12 mouse cellular contexts compared by ENCODE assay signal in the genomic region with DNA sequence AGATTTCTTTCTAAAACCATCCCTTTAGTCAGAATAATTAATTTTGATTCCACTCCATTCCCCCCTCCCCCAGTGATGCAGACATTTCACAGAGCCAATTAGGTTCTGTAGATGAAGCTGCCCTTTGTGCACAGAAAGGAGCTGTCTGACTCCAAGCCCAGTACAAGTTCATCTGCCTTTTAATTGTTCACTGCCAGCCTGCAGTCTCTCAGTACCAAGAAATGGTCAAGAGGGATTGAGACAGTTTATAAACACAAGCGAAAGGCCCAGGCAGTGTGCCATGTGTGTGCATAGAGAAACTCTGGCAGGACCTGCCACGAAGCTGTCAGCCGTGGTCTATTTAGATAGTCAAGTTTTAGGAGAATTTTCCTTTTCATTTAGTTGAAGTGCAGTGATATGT.
DNase-seq lines count a peak whose midpoint lies in the region; ATAC-seq lines count a peak whose summit lies in the region.
"Had no signal": no experiment of that assay in that cellular context is flagged by ENCODE, and none has a peak within 500 bp of the region (broad histone marks: within the 10 kb centered on the region; RNA-seq: fewer than 3 reads in every experiment).

No protein-coding gene starts in this region.

- H3K27ac ChIP-seq in hindbrain, embryonic 15.5 days (replicated peaks), result peak overlapping the region; percentile 54; the same call in 1 of the 2 replicates
- no peak overlapping the region for H3K27ac ChIP-seq in hindbrain, embryonic 10.5 days
- H3K27ac ChIP-seq in lung, embryonic 16.5 days (ENCODE audit: low read length), result peak overlapping the region; percentile 69

- H3K9ac ChIP-seq in hindbrain, embryonic 15.5 days, result no peak overlapping the region
- no peak overlapping the region for H3K9ac ChIP-seq in lung, embryonic 16.5 days (ENCODE audit: low read length)
- H3K9ac ChIP-seq: kidney, embryonic 15.5 days had no signal

- no peaks in the 10 kb centered on the region for H3K9me3 ChIP-seq in hindbrain, embryonic 15.5 days
- no peaks in the 10 kb centered on the region for H3K9me3 ChIP-seq in hindbrain, embryonic 10.5 days
- H3K9me3 ChIP-seq in lung, embryonic 16.5 days (ENCODE audit: control insufficient read depth, low read length), result no peaks in the 10 kb centered on the region
- H3K9me3 ChIP-seq: kidney, embryonic 15.5 days; megakaryocyte, embryonic 14.5 days had no signal

- H3K4me3 ChIP-seq in hindbrain, embryonic 15.5 days, result no peak overlapping the region
- H3K4me3 ChIP-seq in hindbrain, embryonic 10.5 days, result no peak overlapping the region
- no peak overlapping the region for H3K4me3 ChIP-seq in lung, embryonic 16.5 days (ENCODE audit: low read length)
- H3K4me3 ChIP-seq: kidney, embryonic 15.5 days; megakaryocyte, embryonic 14.5 days had no signal

- peaks cover 34% of the 10 kb centered on the region for H3K4me1 ChIP-seq in hindbrain, embryonic 15.5 days (replicated peaks)
- peaks cover 33% of the 10 kb centered on the region for H3K4me1 ChIP-seq in hindbrain, embryonic 10.5 days (replicated peaks)
- H3K4me1 ChIP-seq in lung, embryonic 16.5 days (replicated peaks; ENCODE audit: control insufficient read depth, insufficient read depth, low read length), result peaks cover 31% of the 10 kb centered on the region
- H3K4me1 ChIP-seq: megakaryocyte, embryonic 14.5 days had no signal

- peak; percentile 76; the same call in 1 of the 2 replicates for ATAC-seq in hindbrain, embryonic 15.5 days (ENCODE audit: low FRiP score, low read depth)
- ATAC-seq in lung, embryonic 16.5 days (ENCODE audit: low read depth), result peak; percentile 62

- 45% methylated on average over 3 of the region's 3 CpGs for WGBS in hindbrain, embryonic 15.5 days
- 79% methylated on average over 3 of the region's 3 CpGs for WGBS in hindbrain, embryonic 10.5 days
- WGBS in lung, embryonic 16.5 days, result 16% methylated on average over 3 of the region's 3 CpGs

- H3K4me2 ChIP-seq in hindbrain, embryonic 15.5 days, result no peak overlapping the region
- 0 out of 2 replicates have a peak overlapping the region, but pooled peaks have one; percentile 4 for H3K4me2 ChIP-seq in lung, embryonic 16.5 days (ENCODE audit: low read depth, low read length)
- H3K4me2 ChIP-seq: kidney, embryonic 15.5 days had no signal

- no peaks in the 10 kb centered on the region for H3K27me3 ChIP-seq in hindbrain, embryonic 15.5 days
- H3K27me3 ChIP-seq in hindbrain, embryonic 10.5 days (ENCODE audit: insufficient read depth, poor library complexity, severe bottlenecking), result no peaks in the 10 kb centered on the region
- no peaks in the 10 kb centered on the region for H3K27me3 ChIP-seq in lung, embryonic 16.5 days (ENCODE audit: control insufficient read depth, insufficient read depth, low read depth, low read length)
- H3K27me3 ChIP-seq: kidney, embryonic 15.5 days; megakaryocyte, embryonic 14.5 days had no signal

- H3K36me3 ChIP-seq in hindbrain, embryonic 15.5 days, result no peaks in the 10 kb centered on the region
- no peaks in the 10 kb centered on the region for H3K36me3 ChIP-seq in hindbrain, embryonic 10.5 days
- H3K36me3 ChIP-seq in lung, embryonic 16.5 days (ENCODE audit: control insufficient read depth, insufficient read depth, low read length), result no peaks in the 10 kb centered on the region
- H3K36me3 ChIP-seq: G1E; kidney, embryonic 15.5 days had no signal

- DNase-seq in hindbrain, embryonic 10.5 days (ENCODE audit: low spot score), result no peak
- DNase-seq in adipocyte (ENCODE audit: low spot score), result peak; percentile 99
- DNase-seq in cerebellum, postnatal 25 days, result peak; percentile 53 to 71
- no peak for DNase-seq in frontal cortex, postnatal 36 days (ENCODE audit: low spot score in 2 of 2)
- DNase-seq in natural killer cell, adult 2 months (ENCODE audit: low spot score in 2 of 2), result no peak
- no peak for DNase-seq in embryo, embryonic 10.5 days (ENCODE audit: low spot score)
- DNase-seq: thymus, postnatal 36 days had no signal

Comparison
In these comparisons a context has a peak if more than half of its experiments do, and no peak if none do; other contexts are left out.
1. DNase-seq: peak in adipocyte (single experiment) and cerebellum, postnatal 25 days (2 of 2); none in hindbrain, embryonic 10.5 days (single experiment), frontal cortex, postnatal 36 days (0 of 2), natural killer cell, adult 2 months (0 of 2) and embryo, embryonic 10.5 days (single experiment).